Mouse (Mus musculus) myocyte (in vitro differentiated cells): ENCODE data around the gene Knstrn.

Experiments used
- CEBPB ChIP-seq: IDR thresholded peaks from 2 replicates; pipeline ENCODE4 v1.6.1; 2011; ENCODE audit warnings: mild to moderate bottlenecking, moderate library complexity; ENCODE audit not compliant: poor library complexity, insufficient read depth, severe bottlenecking
- MAX ChIP-seq: IDR thresholded peaks from one replicate; pipeline ENCODE4 v1.6.1; 2011; ENCODE audit warnings: low read depth, mild to moderate bottlenecking, control low read depth
- USF1 ChIP-seq: IDR thresholded peaks from one replicate; pipeline ENCODE4 v1.6.1; 2011; ENCODE audit warnings: low read depth, mild to moderate bottlenecking, control low read depth, moderate library complexity

GRCm38 (mm10) chr2:118805756-118806155 is 8.0 kb upstream of the Knstrn start:
- TF ChIP-seq CEBPB (no peak), MAX (no peak), USF1 (no peak)
